Mouse (Mus musculus) regulatory T cell (primary cell): ENCODE results near the gene Tfb1m.

ENCODE experiments used
- in situ Hi-C: fragments of 300-600 bp; cut with MboI, MseI; formaldehyde crosslinking; loops from one replicate; pipeline ENCODE4 v1.15.1; 2025; ENCODE audit warnings: high pct_unique_total_duplicates

Tfb1m gene

DNA sequence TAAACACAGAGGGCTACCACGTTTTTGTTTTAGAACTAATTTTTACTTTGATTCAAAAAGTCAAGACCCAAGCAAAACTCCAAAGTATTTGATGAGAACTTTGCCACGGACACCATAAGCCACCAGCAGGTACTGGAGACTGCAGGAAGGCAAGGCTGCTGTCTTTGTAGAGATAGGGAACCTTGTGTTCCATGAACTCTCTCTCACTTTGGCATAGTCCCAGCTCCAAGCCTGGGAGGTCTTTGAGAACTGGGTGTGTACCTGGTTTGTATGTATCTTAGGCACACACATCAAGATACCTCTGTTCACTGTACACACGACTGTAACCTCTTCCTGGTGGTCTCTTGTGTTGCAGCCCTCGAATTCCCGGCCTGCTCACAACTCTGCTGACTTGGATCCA lies 43.3 kb downstream of the Tfb1m start:
- in situ Hi-C loops = no loop called here

DNA sequence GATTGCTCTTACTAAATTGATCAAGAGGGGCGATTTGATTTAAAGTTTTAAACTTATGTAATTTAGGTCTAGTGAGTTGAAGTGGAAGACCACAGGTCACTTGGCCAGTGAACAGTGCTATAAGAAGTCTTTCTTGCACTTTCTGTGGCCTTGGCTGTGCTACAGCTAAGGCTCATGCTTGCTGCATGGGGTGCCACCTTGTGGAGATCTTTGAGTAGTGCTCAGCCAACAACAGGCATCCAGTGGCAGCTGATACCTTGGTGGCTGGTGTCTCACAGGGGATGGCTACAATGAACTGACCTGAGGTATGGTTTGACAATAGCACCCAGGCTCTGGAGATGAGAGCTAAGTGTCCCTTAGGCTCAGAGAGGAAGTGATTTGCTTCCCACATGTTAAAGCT lies 47.7 kb downstream of the Tfb1m start:
- in situ Hi-C loops = no loop called here

DNA sequence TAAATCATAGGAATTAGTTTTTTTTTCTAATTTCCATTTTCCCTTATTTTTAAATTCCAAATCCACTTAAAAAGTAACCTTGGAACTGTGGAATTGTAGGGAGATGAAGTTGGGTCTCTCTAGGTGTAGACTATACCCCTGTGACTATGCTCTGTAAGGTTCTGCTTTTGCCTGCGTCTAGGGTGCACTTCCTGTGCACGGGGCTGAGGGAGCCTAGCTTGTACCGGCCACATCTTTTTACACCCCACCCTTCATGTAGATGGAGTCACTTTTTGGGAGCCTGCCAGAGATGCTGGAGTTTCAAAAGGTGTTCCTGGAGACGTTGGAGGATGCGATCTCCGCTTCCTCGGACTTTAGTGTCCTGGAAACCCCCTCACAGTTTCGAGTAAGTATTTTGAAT lies 51.1 kb downstream of the Tfb1m start:
- in situ Hi-C loops = no loop called here

DNA sequence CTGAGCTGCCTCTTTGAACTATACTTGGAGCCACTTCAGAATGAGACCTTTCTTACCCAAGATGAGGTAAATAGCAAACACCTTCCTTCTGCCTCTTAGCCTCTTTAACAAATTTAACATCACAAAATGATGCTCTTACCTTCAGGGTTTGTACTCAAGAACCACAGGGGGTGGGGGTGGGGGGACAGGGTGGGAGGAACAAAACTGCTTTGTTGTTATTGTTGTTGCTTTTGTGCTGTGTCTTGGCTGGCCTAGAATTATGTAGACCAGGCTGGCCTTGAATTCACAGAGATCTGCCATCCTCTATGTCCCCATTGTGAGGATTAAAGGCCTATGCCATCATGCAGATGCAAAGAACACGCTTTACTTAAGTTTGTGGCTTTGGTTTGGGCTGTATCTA lies 51.9 kb downstream of the Tfb1m start:
- in situ Hi-C loops = no loop called here

DNA sequence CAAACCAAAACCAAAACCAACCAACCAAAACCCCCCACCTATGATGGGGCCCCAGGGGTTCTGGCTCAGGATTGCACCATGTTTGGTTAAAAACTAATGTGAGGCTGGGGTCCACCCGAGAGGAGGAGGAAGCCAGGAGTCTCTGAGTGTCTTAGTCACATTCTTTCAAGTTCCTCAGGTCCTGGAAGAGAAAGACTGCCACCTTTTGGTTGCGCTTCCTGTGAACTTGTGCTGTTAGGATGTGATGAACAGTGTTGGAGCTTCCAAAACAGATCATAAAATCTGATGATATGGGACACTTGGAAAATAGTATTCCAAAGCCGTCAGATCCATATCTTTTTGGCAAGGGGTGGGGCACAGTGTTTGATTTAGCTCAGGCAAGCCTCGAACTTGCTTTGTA lies 56.6 kb downstream of the Tfb1m start:
- in situ Hi-C loops = no loop called here

DNA sequence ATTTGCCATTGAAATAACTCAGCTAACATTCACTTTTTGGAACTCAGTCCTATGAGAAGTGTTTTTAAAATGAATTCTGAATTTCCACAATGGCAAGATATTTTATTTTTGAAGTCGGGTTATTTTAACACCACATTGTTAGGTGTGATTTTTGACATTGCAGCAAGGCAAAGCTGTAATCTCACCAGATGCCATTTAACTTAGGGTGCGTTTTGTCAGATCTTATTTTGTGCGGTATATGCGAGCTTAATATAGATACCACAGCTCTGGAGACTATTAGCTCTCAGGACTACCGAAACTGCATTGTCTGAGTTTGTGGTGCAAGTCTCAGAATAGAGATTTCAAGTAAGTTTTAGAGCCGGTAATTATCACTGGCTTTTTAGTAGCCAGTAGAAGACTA lies 57.5 kb downstream of the Tfb1m start:
- in situ Hi-C loops = no loop called here

DNA sequence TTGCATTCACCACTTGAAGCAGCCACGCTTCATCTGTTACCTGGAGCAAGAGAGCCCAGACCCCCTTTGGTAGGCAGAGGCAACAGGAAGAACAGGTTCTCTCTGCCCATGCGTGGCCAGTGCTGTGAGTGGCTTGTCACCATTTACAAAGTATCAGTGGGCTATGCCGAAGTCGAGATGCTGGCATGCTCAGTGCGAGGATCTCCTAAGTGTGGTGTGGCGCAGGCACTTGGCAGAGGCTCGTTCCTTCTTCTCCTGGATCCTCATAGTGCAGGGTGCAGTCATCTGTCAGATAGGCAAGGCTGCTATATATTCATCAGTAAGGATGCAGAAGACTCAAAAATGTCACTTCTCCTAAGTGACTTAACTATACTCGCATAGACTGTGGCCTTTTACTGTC lies 58.1 kb downstream of the Tfb1m start:
- in situ Hi-C loops = no loop called here

DNA sequence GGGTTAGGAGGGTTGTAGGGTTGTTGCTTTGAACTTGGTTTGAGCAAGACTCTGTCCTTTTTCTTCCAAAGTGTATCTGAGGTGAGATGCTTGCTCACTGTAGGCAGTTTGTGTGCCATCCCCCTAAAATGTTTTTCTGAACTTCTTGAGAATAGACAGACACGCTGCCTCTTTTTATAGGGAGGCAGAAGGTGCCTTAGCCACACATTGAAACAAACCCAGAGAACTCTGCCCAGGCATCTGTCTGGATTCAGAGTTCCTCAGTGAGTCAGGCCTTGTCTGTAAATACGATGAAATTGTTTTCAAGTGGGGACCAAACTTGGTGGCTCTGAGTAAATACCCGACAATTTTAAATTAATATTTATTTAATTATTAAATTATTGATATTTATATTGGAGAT lies 59.0 kb downstream of the Tfb1m start:
- in situ Hi-C loops = no loop called here

DNA sequence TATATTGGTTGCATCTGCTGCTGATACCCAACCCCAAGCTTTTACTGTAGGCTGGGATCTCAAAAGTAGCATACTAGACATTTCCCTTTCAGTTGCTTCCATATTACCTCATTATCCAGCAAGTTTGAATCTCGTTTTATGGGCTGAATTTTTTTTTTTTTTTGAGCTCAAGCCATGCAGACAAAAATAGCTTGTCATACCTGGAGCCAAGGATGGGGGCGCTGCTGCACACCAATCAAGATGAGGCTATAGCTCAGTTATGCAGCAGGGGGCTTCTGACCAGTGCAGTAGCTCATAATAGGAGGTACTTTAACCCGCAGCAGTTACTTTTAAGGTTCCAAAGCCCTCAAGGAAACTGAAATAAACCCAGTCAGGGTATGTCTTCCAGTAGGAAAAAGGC lies 59.5 kb downstream of the Tfb1m start:
- in situ Hi-C loops = no loop called here

DNA sequence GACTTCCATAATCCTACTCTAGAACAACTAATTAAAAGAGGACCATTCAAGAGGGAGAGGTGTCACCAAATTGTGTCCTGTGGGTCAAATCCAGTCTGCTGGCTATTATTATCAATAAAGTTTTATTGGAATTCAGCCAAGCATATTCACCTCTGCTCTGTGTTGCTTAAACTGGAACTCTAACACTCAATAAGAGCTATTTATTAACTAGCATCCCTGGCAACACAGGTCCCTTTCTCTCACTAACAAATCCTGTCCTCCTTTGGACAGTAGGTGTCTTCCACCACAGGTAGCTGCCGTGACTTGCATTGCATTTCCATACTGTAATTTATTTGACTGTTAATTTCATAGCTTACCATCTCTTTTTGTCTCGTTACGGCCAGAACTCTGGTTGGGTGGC lies 61.5 kb downstream of the Tfb1m start:
- in situ Hi-C loops = no loop called here

DNA sequence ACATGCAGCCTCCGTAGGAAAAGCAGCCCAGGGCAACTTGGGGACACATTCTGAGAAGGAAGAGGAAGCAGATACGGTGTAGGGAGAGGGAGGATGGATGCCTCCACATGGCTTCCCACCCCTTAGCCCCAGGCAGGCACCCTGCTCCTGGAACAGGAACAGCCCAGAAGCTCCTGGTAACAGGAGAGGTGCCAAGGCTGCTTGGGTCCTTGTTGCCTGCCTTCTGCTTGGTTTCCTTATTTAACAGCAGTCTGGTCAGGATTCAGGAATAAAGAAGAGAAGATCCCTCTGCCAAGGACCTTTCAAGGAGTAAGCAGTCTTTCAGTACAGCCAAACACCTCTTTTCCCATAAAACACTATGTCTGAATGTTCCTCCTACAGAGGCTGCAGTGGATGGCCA lies 62.0 kb downstream of the Tfb1m start:
- in situ Hi-C loops = no loop called here

DNA sequence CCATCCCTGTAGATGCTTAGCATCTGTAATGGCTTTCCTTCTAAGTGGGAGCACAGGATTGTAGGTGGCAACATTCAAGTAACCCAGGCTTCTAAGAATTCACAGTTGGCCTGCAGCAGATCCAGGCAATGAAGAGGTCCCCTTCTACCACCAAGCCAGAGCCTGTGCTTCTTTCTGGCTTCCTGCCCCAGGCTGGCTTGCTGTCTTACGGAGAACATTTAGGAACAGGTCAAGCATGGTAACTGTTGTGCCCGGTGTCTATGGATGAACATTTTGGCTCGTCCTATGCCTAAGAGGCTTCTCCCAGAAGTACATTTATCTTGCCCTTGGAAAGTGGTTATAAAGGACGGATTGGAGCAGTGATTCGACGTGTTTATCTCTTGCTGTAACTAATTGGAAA lies 65.9 kb downstream of the Tfb1m start:
- in situ Hi-C loops = no loop called here

DNA sequence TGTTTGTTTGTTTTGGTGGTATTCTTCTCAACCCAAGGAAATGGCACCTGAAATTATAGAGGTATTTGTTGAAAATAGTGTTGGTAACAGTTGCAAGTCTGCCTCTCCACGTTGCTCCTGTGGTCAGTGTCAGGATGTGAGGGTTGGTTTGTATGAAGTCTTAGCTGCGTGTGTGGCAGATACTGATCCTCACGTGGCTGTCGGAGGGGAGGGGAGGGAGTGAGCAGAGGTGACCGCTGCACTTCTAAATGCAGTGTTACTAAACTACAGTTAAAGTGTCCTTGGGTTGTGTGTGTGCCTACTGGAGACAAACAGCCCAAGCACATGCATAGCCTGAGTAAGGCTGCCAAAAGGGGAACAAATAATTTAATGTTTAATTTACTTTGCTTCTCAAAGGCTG lies 66.5 kb downstream of the Tfb1m start:
- in situ Hi-C loops = no loop called here

DNA sequence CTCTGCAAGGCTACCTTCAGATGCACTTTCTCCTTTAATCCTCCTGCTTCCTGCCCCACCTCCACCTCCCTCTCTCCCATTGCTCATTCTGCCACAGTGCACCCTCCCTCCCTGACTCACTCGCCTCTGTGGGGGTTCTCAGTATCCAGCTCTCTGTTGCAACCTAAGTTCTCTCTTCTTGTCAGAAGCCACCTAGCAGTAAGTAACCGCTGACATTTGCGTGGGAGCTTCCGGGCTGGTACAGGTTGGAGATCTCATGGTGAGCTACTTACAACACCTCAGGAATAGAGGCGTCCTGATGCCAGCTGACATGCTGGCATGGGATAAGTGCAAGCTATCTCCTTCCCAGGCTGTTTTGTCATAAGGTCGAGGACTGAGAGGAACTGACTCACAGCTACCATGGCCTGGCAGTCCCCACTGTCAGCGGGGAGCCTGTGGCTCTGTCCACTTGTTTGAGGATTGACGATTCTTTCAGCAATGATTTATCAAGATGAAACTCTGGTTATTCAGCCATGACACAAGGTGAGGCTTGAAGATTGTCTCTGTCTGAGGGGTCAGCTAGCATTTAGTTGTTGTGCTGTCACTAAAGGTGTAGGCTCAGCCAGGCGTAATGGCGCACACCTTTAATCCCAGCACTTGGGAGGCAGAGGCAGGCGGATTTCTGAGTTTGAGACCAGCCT lies 67.2 kb downstream of the Tfb1m start:
- in situ Hi-C loops = no loop called here

DNA sequence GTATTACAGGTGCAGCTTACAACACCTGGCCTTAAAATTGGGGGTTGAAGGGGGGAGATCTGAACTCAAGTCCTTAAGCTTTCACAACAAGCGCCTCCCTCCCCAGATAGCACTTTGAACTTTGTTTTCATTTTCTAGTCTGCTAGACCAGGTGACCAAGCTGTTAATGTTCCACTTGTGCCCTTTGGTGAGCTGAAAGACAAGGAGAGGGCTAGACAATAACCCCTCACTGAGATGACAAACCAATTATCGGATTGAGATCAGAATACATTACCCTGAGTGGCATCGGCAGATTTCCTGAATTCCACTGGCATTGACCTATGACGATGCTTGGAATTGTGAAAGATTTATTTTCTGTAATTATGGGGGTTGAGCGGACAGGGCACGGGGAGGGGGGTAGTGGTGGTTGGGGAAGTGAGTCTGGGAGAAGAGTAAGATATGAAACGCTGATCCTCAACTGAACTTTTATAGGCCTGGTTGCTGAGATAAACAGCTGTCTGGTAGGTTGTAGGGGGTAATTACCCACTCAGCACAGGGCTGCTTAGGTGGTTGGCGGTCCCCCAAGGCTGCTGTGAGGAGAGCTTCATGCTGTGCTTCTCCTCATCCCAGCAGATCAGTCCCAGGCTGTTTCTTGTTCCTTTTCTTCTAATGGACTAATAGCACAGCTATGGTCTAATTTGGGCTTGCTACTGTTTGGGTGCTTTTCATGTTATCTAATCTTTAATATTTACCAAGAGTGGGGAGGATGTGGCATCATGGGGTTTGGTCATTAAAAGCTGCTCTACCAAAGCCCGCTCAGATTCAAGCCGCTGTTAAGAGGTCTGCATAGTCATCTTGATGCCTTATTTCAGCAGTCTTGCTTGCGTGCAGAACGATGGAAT lies 69.6 kb downstream of the Tfb1m start:
- in situ Hi-C loops = no loop called here

DNA sequence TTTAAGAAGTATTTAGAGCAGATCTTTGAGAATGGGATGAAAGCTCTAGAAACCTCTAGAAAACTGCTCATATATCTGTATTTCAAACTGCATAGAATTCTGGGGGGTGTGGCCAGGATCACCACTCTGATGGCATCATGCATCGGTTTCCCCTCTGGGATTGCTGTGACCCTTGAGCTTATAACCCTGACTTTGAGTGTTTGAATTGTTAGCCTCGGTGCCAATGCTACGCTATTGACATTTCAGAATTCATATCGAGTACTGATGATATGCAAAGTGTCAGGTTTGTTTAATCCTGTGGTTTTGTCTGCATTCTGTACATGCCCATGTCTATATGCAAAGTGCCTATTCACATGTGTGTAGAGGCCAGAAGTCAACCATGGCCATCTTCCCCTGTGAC lies 70.4 kb downstream of the Tfb1m start:
- in situ Hi-C loops = no loop called here

DNA sequence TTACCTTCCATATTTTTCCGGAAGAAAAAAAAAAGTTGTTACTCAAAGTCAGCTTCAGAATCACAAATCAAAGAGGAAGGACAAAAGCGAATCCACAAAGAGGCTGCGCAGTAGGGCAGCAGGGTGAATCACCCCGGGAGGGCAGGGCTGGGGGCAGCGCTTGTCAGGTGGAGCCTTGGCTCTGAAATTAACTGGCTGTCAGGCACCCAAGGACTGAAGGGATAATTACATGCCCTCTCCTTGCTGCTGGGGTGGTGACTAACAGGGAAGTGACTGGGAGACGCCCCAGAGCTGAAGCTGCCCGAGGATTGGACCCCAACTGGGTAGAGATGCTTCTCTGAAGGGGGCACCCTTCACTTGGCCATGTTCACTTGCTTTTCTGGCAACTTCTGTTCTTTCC lies 71.7 kb downstream of the Tfb1m start:
- in situ Hi-C loops = no loop called here

DNA sequence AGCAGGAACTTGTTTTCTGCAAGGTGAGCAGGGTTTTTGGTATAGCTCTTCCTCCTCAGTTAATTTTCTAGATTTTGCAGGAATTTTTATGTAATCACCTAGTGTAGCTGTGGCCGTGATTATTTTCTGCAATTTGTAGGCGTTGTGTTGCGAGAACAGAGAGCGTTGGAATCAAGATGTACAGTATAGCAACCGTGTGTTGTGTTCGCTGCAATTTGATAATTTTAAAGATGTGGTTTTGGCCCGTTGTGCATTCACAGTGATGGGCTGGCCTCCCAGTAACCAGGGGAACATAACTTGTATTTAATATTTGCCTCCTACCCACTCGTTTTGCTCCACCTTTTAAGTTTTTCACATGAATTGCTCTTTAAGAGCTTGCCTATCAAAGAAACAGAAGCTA lies 74.5 kb downstream of the Tfb1m start:
- in situ Hi-C loops = no loop called here

DNA sequence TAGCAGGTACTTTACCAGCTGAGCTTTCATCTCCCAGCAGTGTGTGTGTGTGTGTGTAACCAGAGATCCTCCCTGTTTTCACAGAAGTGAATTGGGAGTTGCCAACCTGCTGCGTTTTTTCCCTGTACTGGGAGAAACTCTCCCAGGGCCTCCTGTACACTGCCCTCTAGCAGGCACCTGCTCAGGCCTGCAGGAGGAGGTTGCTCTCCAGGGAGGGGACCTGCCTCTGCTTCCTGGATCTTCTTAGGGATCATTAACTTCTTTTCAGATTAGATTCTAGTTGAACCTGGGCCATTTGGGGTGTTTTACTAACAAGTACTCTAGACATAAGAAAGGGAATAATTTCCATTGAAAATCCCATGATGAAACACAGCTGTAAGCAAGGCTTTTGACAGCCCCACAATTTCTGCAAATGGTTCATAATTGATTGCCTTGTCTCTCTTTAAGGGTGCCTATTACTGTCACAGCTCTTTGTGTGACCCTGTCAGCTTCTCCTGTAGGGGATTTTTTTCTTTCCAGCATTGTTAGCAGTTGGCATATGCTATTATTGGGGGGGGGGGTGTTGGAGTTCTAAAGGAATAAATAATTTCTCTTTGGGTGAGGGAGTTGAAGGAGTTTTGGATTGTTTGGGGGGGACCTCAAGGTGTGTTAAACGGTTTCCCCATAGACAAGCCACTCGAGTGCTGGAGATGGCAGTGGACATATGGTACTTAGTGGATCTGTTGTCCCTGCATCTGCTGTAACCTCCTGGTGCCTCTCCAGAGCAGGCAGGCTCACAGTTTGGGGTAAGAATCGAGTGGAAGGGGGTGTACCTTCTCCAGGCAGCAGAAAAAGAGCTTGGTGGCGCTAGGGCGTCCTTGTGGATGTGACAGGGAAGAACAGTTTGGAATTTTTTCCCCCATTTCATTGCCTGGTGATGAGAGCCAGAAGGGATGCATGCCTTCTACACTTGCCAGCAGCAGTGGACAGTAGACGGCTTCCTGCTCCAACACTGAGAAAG lies 75.7 kb downstream of the Tfb1m start:
- in situ Hi-C loops = no loop called here

DNA sequence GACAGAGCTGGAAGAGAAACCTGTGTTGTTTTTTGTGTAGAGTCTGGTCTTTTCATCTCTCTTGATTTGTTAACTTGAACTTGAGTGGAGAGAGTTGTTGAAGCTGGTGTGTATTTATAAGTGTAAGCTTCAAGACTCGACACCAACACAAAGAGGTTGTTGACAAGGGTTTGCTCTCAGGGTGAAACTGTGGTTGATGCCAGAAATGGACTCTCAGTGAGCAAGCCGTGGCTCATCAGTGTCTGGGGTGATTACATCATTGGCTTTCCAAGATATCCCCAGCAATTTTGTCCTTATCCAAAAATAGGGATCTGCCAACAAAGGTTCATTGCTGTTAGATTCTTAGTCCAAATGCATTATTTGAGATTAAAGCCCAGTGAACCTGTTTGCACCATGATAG lies 81.0 kb downstream of the Tfb1m start:
- in situ Hi-C loops = no loop called here

DNA sequence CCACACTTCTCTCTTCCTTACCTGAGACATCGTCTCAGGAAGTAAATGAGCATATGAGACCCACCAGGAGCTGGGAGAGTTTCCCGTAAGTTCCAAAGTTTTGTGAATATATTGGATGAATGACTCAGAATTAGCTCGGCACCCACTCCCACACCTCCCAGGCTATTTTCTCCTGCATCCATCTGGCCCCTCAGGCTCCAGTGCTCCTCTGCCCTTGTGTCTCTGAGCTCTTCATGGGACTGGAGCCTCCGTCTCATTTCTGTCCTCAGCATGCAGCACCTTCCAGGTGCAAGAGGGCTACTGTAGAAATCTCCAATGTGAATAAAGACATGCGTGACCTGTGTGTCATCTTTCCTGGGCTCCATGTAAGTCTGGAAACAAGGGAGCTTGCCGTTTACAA lies 85.6 kb downstream of the Tfb1m start:
- in situ Hi-C loops = no loop called here
